Comparison of ENCODE assay signal across 13 mouse cellular contexts in the genomic region with DNA sequence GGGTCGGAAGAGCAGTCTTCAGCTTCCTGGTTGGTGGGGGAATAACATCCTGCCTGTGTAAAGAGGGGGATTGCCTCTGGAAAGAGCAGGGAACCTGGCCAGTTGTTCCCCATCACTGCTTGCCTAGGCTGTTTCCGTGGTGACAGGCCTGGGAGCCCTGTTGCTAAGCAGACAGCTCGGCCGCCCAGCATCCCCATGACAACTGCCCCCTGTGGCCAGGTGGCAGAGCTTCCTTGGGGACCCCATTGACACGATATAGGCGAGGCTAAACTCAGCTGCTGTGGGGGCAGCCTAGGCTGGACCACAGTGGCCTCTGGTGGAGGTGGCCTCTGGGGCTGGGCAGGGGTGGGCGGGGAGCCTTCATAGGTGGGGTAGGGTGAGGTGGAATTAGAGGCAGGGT. TPM values are rescaled to one million over a fixed set of nuclear protein-coding genes. Genes with fewer than 3 reads are reported as not detected.
DNase-seq lines count a peak whose midpoint lies in the region; ATAC-seq lines count a peak whose summit lies in the region.
"Had no signal": no experiment of that assay in that cellular context is flagged by ENCODE, and none has a peak within 500 bp of the region (broad histone marks: within the 10 kb centered on the region; RNA-seq: fewer than 3 reads in every experiment).

No protein-coding gene starts in this region.

- H3K27me3 ChIP-seq in midbrain, embryonic 14.5 days (ENCODE audit: control insufficient read depth, insufficient read depth, low read length): no peaks in the 10 kb centered on the region
- H3K27me3 ChIP-seq in intestine, embryonic 15.5 days (replicated peaks): no peaks in the 10 kb centered on the region; the same call in 1 of the 2 replicates
- H3K27me3 ChIP-seq: heart, embryonic 12.5 days had no signal

- peak; percentile 48; the same call in 1 of the 2 replicates for ATAC-seq in midbrain, embryonic 14.5 days (ENCODE audit: low FRiP score, low TSS enrichment)
- ATAC-seq in intestine, embryonic 15.5 days: no peak
- ATAC-seq in activated CD4-positive, CD25-positive, alpha-beta regulatory T cell, adult 4 months: no peak

- peak; percentile 39 to 46 for DNase-seq in layer of hippocampus, postnatal 10 days (ENCODE audit: low spot score in 2 of 2)
- DNase-seq in layer of hippocampus, adult 11-12 months (ENCODE audit: low spot score): no peak
- DNase-seq in brain, adult 2 months (ENCODE audit: low read depth, low spot score): peak; percentile 37
- DNase-seq in forelimb bud, embryonic 11.5 days (ENCODE audit: low read depth, low spot score): peak; percentile 11
- DNase-seq in midbrain, embryonic 14.5 days: peak; percentile 76
- DNase-seq in spleen, adult 12 weeks (ENCODE audit: low spot score): no peak
- DNase-seq: cerebellum, postnatal 25 days; kidney, adult 11 months had no signal

- H3K36me3 ChIP-seq in midbrain, embryonic 14.5 days (ENCODE audit: control insufficient read depth, insufficient read depth, low read length): peaks cover 17% of the 10 kb centered on the region
- no peaks in the 10 kb centered on the region for H3K36me3 ChIP-seq in intestine, embryonic 15.5 days

- 13% methylated on average over 7 of the region's 7 CpGs for WGBS in midbrain, embryonic 14.5 days
- WGBS in intestine, embryonic 15.5 days: 29% methylated on average over 7 of the region's 7 CpGs

- no peaks in the 10 kb centered on the region for H3K9me3 ChIP-seq in midbrain, embryonic 14.5 days (ENCODE audit: control insufficient read depth, low read length)
- no peaks in the 10 kb centered on the region for H3K9me3 ChIP-seq in intestine, embryonic 15.5 days
- H3K9me3 ChIP-seq: heart, embryonic 12.5 days had no signal

- peaks cover 13% of the 10 kb centered on the region for H3K4me1 ChIP-seq in midbrain, embryonic 14.5 days (ENCODE audit: control insufficient read depth, insufficient read depth, low read length)
- H3K4me1 ChIP-seq in intestine, embryonic 15.5 days (replicated peaks): peaks cover 5% of the 10 kb centered on the region; the same call in 1 of the 2 replicates

- H3K4me2 ChIP-seq in midbrain, embryonic 14.5 days (ENCODE audit: low read length): no peak overlapping the region
- H3K4me2 ChIP-seq in intestine, embryonic 15.5 days (replicated peaks): no peak overlapping the region
- H3K4me2 ChIP-seq: heart, embryonic 12.5 days had no signal

- no peak overlapping the region for H3K9ac ChIP-seq in midbrain, embryonic 14.5 days (replicated peaks; ENCODE audit: low read length)
- no peak overlapping the region for H3K9ac ChIP-seq in intestine, embryonic 15.5 days
- H3K9ac ChIP-seq: heart, embryonic 12.5 days had no signal

- no peak overlapping the region for H3K4me3 ChIP-seq in midbrain, embryonic 14.5 days (replicated peaks; ENCODE audit: low read depth, low read length)
- no peak overlapping the region for H3K4me3 ChIP-seq in intestine, embryonic 15.5 days (replicated peaks)
- H3K4me3 ChIP-seq: heart, embryonic 12.5 days had no signal

- H3K27ac ChIP-seq in midbrain, embryonic 14.5 days (replicated peaks; ENCODE audit: low read depth, low read length): peak overlapping the region; percentile 70
- H3K27ac ChIP-seq in intestine, embryonic 15.5 days: no peak overlapping the region

RNA-seq across cellular contexts. Expression of a gene that starts 40.6 kb away (rescaled TPM):
- 10 to 100 TPM in 1 of 2 experiments, 1 to 10 TPM in 1; 9.8 to 10.3 TPM for total RNA-seq in layer of hippocampus, postnatal 10 days (2021)
- 4.9 and 6.9 TPM in 2 replicates for polyA plus RNA-seq in midbrain, embryonic 14.5 days (2014; fragmentation: Nextera tagmentation; extraction: Ambion mirVana)
- polyA plus RNA-seq in intestine, embryonic 15.5 days (2015; fragmentation: Nextera tagmentation; extraction: Ambion mirVana): 0.24 and 0.25 TPM in 2 replicates
- polyA plus RNA-seq in activated CD4-positive, CD25-positive, alpha-beta regulatory T cell, adult 4 months (2017; shearing (Covaris generic)): not detected
- total RNA-seq: liver, adult 2 months; neutrophil, adult 5-6 weeks had no signal
- polyA plus RNA-seq: liver, adult 2 months had no signal

Comparison
In these comparisons a context has a peak if more than half of its experiments do, and no peak if none do; other contexts are left out.
1. DNase-seq: peak in layer of hippocampus, postnatal 10 days (2 of 2), brain, adult 2 months (single experiment), forelimb bud, embryonic 11.5 days (single experiment) and midbrain, embryonic 14.5 days (single experiment); none in layer of hippocampus, adult 11-12 months (single experiment) and spleen, adult 12 weeks (single experiment).